Mouse (Mus musculus): Measurements from ENCODE around the gene Lcn11. TPM values are rescaled to one million over a fixed set of nuclear protein-coding genes. Genes with fewer than 3 reads are reported as not detected.

Gene Lcn11
- polyA plus RNA-seq, 1 experiment, result not detected

GRCm38 (mm10) chr2:25775991-25776390 is 826 bp upstream of the Lcn11 start:
- H3K27me3 ChIP-seq (ENCODE audit: control insufficient read depth, insufficient read depth, insufficient read length), result peaks cover 28% of the 10 kb centered on the region
- no peaks in the 10 kb centered on the region for H3K79me2 ChIP-seq (ENCODE audit: control insufficient read depth, insufficient read depth)
- H3K4me3 ChIP-seq (ENCODE audit: insufficient read depth, poor library complexity, severe bottlenecking), result no peak overlapping the region
- H3K36me3 ChIP-seq (ENCODE audit: control insufficient read depth, insufficient read depth), result no peaks in the 10 kb centered on the region
- H3K79me3 ChIP-seq (ENCODE audit: low read depth), result no peaks in the 10 kb centered on the region
- no peak for TF ChIP-seq MAX (IDR thresholded peaks at IDR 0.05)
- no peak for TF ChIP-seq MYOG (IDR thresholded peaks at IDR 0.05; ENCODE audit: control insufficient read depth, extremely low read depth, insufficient read length)
- no peak for TF ChIP-seq FOSL1 (IDR thresholded peaks at IDR 0.05; ENCODE audit: insufficient read depth, low read length, poor library complexity, severe bottlenecking)
- TF ChIP-seq CEBPB (IDR thresholded peaks at IDR 0.05; ENCODE audit: low read depth), result no peak
- TF ChIP-seq CTCF (IDR thresholded peaks at IDR 0.05; ENCODE audit: control insufficient read depth, insufficient read depth, insufficient read length), result no peak
- no peak for TF ChIP-seq USF1 (IDR thresholded peaks at IDR 0.05; ENCODE audit: low read depth)
- no peak for TF ChIP-seq MYOD1 (IDR thresholded peaks at IDR 0.05; ENCODE audit: control insufficient read depth, insufficient read length, low read depth)
- H3ac ChIP-seq (ENCODE audit: control insufficient read depth, insufficient read length, low read depth), result no peak overlapping the region

- H3K79me3 ChIP-seq (ENCODE audit: low read depth), result no peaks in the 10 kb centered on the region
- H3K4me3 ChIP-seq (ENCODE audit: insufficient read depth, poor library complexity, severe bottlenecking), result no peak overlapping the region
- H3K36me3 ChIP-seq (ENCODE audit: control insufficient read depth, insufficient read depth), result no peaks in the 10 kb centered on the region
- TF ChIP-seq MYOD1 (IDR thresholded peaks at IDR 0.05; ENCODE audit: control insufficient read depth, insufficient read length, low read depth) (no peak), CTCF (IDR thresholded peaks at IDR 0.05; ENCODE audit: control insufficient read depth, insufficient read depth, insufficient read length) (no peak), CEBPB (IDR thresholded peaks at IDR 0.05; ENCODE audit: low read depth) (no peak), FOSL1 (IDR thresholded peaks at IDR 0.05; ENCODE audit: insufficient read depth, low read length, poor library complexity, severe bottlenecking) (no peak), MYOG (IDR thresholded peaks at IDR 0.05; ENCODE audit: control insufficient read depth, extremely low read depth, insufficient read length) (no peak), MAX (IDR thresholded peaks at IDR 0.05) (no peak), USF1 (IDR thresholded peaks at IDR 0.05; ENCODE audit: low read depth) (no peak)
- no peak overlapping the region for H3ac ChIP-seq (ENCODE audit: control insufficient read depth, insufficient read length, low read depth)
- no peaks in the 10 kb centered on the region for H3K79me2 ChIP-seq (ENCODE audit: control insufficient read depth, insufficient read depth)
- H3K27me3 ChIP-seq (ENCODE audit: control insufficient read depth, insufficient read depth, insufficient read length), result peaks cover 36% of the 10 kb centered on the region
These were observed 2.3 kb downstream of the Lcn11 start for GRCm38 (mm10) chr2:25779076-25779475.

DNA sequence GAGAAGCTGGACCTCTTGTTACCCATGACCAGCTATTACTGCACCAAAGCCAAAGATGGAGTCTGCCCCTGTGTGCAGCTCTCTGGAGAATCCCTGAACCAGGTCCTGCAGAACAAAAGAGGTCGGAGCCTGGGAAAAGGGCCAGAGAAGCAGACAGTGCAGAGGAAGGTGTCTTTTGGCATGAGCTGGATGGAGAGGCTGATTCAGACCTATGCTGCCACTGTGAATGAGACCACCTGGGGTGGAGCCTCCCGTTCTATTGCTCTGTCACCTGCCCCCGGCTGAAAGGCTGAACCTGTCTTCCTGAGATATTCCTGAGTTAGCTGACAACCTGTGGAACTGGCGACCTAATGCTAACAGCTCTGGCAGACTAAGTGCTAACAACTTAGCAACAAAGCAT is 4.1 kb downstream of the Lcn11 start:
- H3K79me2 ChIP-seq (ENCODE audit: control insufficient read depth, insufficient read depth), result no peaks in the 10 kb centered on the region
- no peak for TF ChIP-seq CEBPB (IDR thresholded peaks at IDR 0.05; ENCODE audit: low read depth)
- TF ChIP-seq MAX (IDR thresholded peaks at IDR 0.05), result no peak
- TF ChIP-seq MYOG (IDR thresholded peaks at IDR 0.05; ENCODE audit: control insufficient read depth, extremely low read depth, insufficient read length), result no peak
- no peak for TF ChIP-seq CTCF (IDR thresholded peaks at IDR 0.05; ENCODE audit: control insufficient read depth, insufficient read depth, insufficient read length)
- TF ChIP-seq MYOD1 (IDR thresholded peaks at IDR 0.05; ENCODE audit: control insufficient read depth, insufficient read length, low read depth), result no peak
- no peak for TF ChIP-seq USF1 (IDR thresholded peaks at IDR 0.05; ENCODE audit: low read depth)
- no peak for TF ChIP-seq FOSL1 (IDR thresholded peaks at IDR 0.05; ENCODE audit: insufficient read depth, low read length, poor library complexity, severe bottlenecking)
- peaks cover 37% of the 10 kb centered on the region for H3K27me3 ChIP-seq (ENCODE audit: control insufficient read depth, insufficient read depth, insufficient read length)
- H3K4me3 ChIP-seq (ENCODE audit: insufficient read depth, poor library complexity, severe bottlenecking), result no peak overlapping the region
- no peak overlapping the region for H3ac ChIP-seq (ENCODE audit: control insufficient read depth, insufficient read length, low read depth)
- no peaks in the 10 kb centered on the region for H3K79me3 ChIP-seq (ENCODE audit: low read depth)
- H3K36me3 ChIP-seq (ENCODE audit: control insufficient read depth, insufficient read depth), result no peaks in the 10 kb centered on the region

- H3K27me3 ChIP-seq (ENCODE audit: control insufficient read depth, insufficient read depth, insufficient read length), result peaks cover 36% of the 10 kb centered on the region
- H3K79me2 ChIP-seq (ENCODE audit: control insufficient read depth, insufficient read depth), result no peaks in the 10 kb centered on the region
These were observed 5.1 kb downstream of the Lcn11 start, which contains the start of gene Gm13539 for GRCm38 (mm10) chr2:25781957-25782356. Gene Gm13539 (plus strand): TSS chr2:25782257.

GRCm38 (mm10) chr2:25785573-25786322 is 8.9 kb downstream of the Lcn11 start:
- no peak overlapping the region for H3K4me3 ChIP-seq (ENCODE audit: insufficient read depth, poor library complexity, severe bottlenecking)
- H3ac ChIP-seq (ENCODE audit: control insufficient read depth, insufficient read length, low read depth), result no peak overlapping the region
- peaks cover 24% of the 10 kb centered on the region for H3K27me3 ChIP-seq (ENCODE audit: control insufficient read depth, insufficient read depth, insufficient read length)
- no peak for TF ChIP-seq MYOG (IDR thresholded peaks at IDR 0.05; ENCODE audit: control insufficient read depth, extremely low read depth, insufficient read length)
- no peak for TF ChIP-seq MAX (IDR thresholded peaks at IDR 0.05)
- no peaks in the 10 kb centered on the region for H3K36me3 ChIP-seq (ENCODE audit: control insufficient read depth, insufficient read depth)
- no peaks in the 10 kb centered on the region for H3K79me3 ChIP-seq (ENCODE audit: low read depth)
- no peaks in the 10 kb centered on the region for H3K79me2 ChIP-seq (ENCODE audit: control insufficient read depth, insufficient read depth)

More at GRCm38 (mm10) chr2:25781957-25782356, 5.1 kb downstream of the Lcn11 start, which contains the start of gene Gm13539:
- Histone ChIP-seq H3K4me3 (ENCODE audit: insufficient read depth, poor library complexity, severe bottlenecking) (no peak within 1 kb of the TSS), H3K36me3 (ENCODE audit: control insufficient read depth, insufficient read depth) (no peaks in the 10 kb centered on the region), H3ac (ENCODE audit: control insufficient read depth, insufficient read length, low read depth) (no peak within 1 kb of the TSS), H3K79me3 (ENCODE audit: low read depth) (no peaks in the 10 kb centered on the region)
- TF ChIP-seq CTCF (IDR thresholded peaks at IDR 0.05; ENCODE audit: control insufficient read depth, insufficient read depth, insufficient read length) (no peak), MYOG (IDR thresholded peaks at IDR 0.05; ENCODE audit: control insufficient read depth, extremely low read depth, insufficient read length) (no peak), CEBPB (IDR thresholded peaks at IDR 0.05; ENCODE audit: low read depth) (no peak), FOSL1 (IDR thresholded peaks at IDR 0.05; ENCODE audit: insufficient read depth, low read length, poor library complexity, severe bottlenecking) (no peak), USF1 (IDR thresholded peaks at IDR 0.05; ENCODE audit: low read depth) (no peak), MYOD1 (IDR thresholded peaks at IDR 0.05; ENCODE audit: control insufficient read depth, insufficient read length, low read depth) (no peak), MAX (IDR thresholded peaks at IDR 0.05) (no peak)
